Mouse (Mus musculus) Muller cell, postnatal 12 days (primary cell): ENCODE data around the gene Tdrd7.
A peak's percentile ranks its signal among the peaks of the same experiment; 100 is the strongest.

Experiments used
- DNase-seq: peaks from one replicate; pipeline ENCODE4 v3.0.0-alpha.2; 2015; ENCODE audit errors: inconsistent ontology term

Tdrd7 gene

GRCm38 (mm10) chr4:46041761-46042504, 76.8 kb downstream of the Tdrd7 start:
- peak; percentile 59 for DNase-seq

- DNase-seq, result no peak
Observed at GRCm38 (mm10) chr4:46042505-46042850, 77.3 kb downstream of the Tdrd7 start.

GRCm38 (mm10) chr4:46043361-46043760, 78.2 kb downstream of the Tdrd7 start:
- DNase-seq, result no peak

GRCm38 (mm10) chr4:46047971-46048370, 82.8 kb downstream of the Tdrd7 start:
- no peak for DNase-seq

GRCm38 (mm10) chr4:46048418-46048817, 83.3 kb downstream of the Tdrd7 start:
- DNase-seq, result no peak

- DNase-seq, result no peak
Observed at GRCm38 (mm10) chr4:46053323-46054107, 88.4 kb downstream of the Tdrd7 start.

- DNase-seq, result no peak
Observed at GRCm38 (mm10) chr4:46056163-46056562, 91.0 kb downstream of the Tdrd7 start.

GRCm38 (mm10) chr4:46061259-46061962, 96.3 kb downstream of the Tdrd7 start:
- peak; percentile 49 for DNase-seq

- DNase-seq, result no peak
Observed at GRCm38 (mm10) chr4:46063841-46064240, 98.7 kb downstream of the Tdrd7 start.

GRCm38 (mm10) chr4:46064263-46064662, 99.1 kb downstream of the Tdrd7 start:
- no peak for DNase-seq

GRCm38 (mm10) chr4:46064961-46065360, 99.8 kb downstream of the Tdrd7 start:
- no peak for DNase-seq

- no peak for DNase-seq
Observed at GRCm38 (mm10) chr4:46065695-46066340, 100.7 kb downstream of the Tdrd7 start.

GRCm38 (mm10) chr4:46068060-46068459, 102.9 kb downstream of the Tdrd7 start:
- DNase-seq, result no peak

GRCm38 (mm10) chr4:46068573-46068972, 103.4 kb downstream of the Tdrd7 start:
- no peak for DNase-seq

GRCm38 (mm10) chr4:46069851-46070482, 104.8 kb downstream of the Tdrd7 start:
- DNase-seq, result no peak

GRCm38 (mm10) chr4:46072631-46073030, 107.5 kb downstream of the Tdrd7 start:
- DNase-seq, result no peak

GRCm38 (mm10) chr4:46073736-46074135, 108.6 kb downstream of the Tdrd7 start:
- peak; percentile 45 for DNase-seq

GRCm38 (mm10) chr4:46075664-46076063, 110.5 kb downstream of the Tdrd7 start:
- DNase-seq, result no peak

GRCm38 (mm10) chr4:46076892-46077291, 111.8 kb downstream of the Tdrd7 start:
- DNase-seq, result no peak

GRCm38 (mm10) chr4:46080261-46080660, 115.1 kb downstream of the Tdrd7 start:
- DNase-seq, result no peak

- no peak for DNase-seq
Observed at GRCm38 (mm10) chr4:46082555-46082954, 117.4 kb downstream of the Tdrd7 start.
